Mouse (Mus musculus): Measurements from ENCODE around the gene Iqck. TPM values are rescaled to one million over a fixed set of nuclear protein-coding genes. Genes with fewer than 3 reads are reported as not detected.

Gene Iqck
- total RNA-seq, 2 experiments from 2014 or later = 3.4 to 3.9 TPM

GRCm38 (mm10) chr7:118999857-119000256 is 144.3 kb downstream of the Iqck start:
- intact Hi-C loops (cut with DNase I) = loop anchor here (10.0 kb wide), 1 partner anchor 115 kb away; no protein-coding TSS in a partner anchor
- DNase-seq (ENCODE audit: low spot score in 2 of 2) = no peak

GRCm38 (mm10) chr7:119001965-119002364 is 146.4 kb downstream of the Iqck start:
- no peak for DNase-seq (ENCODE audit: low spot score in 2 of 2)
- intact Hi-C loops (cut with DNase I) = no loop called here

GRCm38 (mm10) chr7:119002501-119002900 is 146.9 kb downstream of the Iqck start:
- intact Hi-C loops (cut with DNase I) = no loop called here

GRCm38 (mm10) chr7:119010854-119011529 is 155.4 kb downstream of the Iqck start:
- intact Hi-C loops (cut with DNase I) = loop anchor here (10.0 kb wide), 1 partner anchor 504 kb away; the partner anchor contains the start of gene Acsm5
- DNase-seq (ENCODE audit: low spot score in 2 of 2) = peak; percentile 52 to 76

More at GRCm38 (mm10) chr7:119002501-119002900, 146.9 kb downstream of the Iqck start:
- DNase-seq (ENCODE audit: low spot score in 2 of 2) = no peak

GRCm38 (mm10) chr7:119015736-119016135 is 160.2 kb downstream of the Iqck start:
- intact Hi-C loops (cut with DNase I) = loop anchor here (2.0 to 10.0 kb wide), 2 partner anchors 427 to 499 kb away; partner anchors contain the start of gene Acsm5

GRCm38 (mm10) chr7:119019537-119019936 is 164.0 kb downstream of the Iqck start:
- intact Hi-C loops (cut with DNase I) = loop anchor here (10.0 kb wide), 1 partner anchor 495 kb away; the partner anchor contains the start of gene Acsm5
- no peak for DNase-seq (ENCODE audit: low spot score in 2 of 2)

More at GRCm38 (mm10) chr7:119015736-119016135, 160.2 kb downstream of the Iqck start:
- no peak for DNase-seq (ENCODE audit: low spot score in 2 of 2)

Other genes with a start within 250 kb of the Iqck start
- gene Gde1, start 150.0 kb upstream of the Iqck start, total RNA-seq (2021) = 100 to 1,000 TPM; 258 to 307 TPM
- gene Ccp110, start 143.2 kb upstream of the Iqck start, total RNA-seq (2021) = 10 to 100 TPM; 50.0 to 52.4 TPM
- 10 to 100 TPM; 55.8 to 60.3 TPM for gene Vps35l, start 115.5 kb upstream of the Iqck start, total RNA-seq (2021)
- 10 to 100 TPM; 24.9 to 28.6 TPM for gene Knop1, start 502 bp downstream of the Iqck start, total RNA-seq (2021)
- 100 to 1,000 TPM in 1 of 2 experiments, 10 to 100 TPM in 1; 92.8 to 104 TPM for gene Gprc5b, start 139.5 kb downstream of the Iqck start, total RNA-seq (2021)

Measured in left cerebral cortex, postnatal 36 days (tissue).